Mouse (Mus musculus): ENCODE measurements around the gene Mdfic.

GRCm38 (mm10) chr6:15743291-15743792, 22.9 kb downstream of the Mdfic start:
- TF ChIP-seq CTCF (IDR thresholded peaks at IDR 0.05; ENCODE audit: low read depth) (no peak), EP300 (IDR thresholded peaks at IDR 0.05; ENCODE audit: low read depth) (no peak)
